Mouse (Mus musculus) hindbrain, postnatal 0 days (tissue): ENCODE results near the gene Nyap2. TPM values are rescaled to one million over a fixed set of nuclear protein-coding genes. Genes with fewer than 3 reads are reported as not detected.

Source experiments
- ATAC-seq: fragments of 200-750 bp; cut with Nextera tagmentation; 2 replicates; pipeline ENCODE4 v1.8.0; 2017; ENCODE audit warnings: mild to moderate bottlenecking, moderate TSS enrichment, moderate library complexity
- DNase-seq: peaks from one replicate; pipeline ENCODE4 v3.0.0-alpha.2; 2015; ENCODE audit warnings: low spot score
- H3K27ac ChIP-seq: fragments of 300-500 bp; sonication (generic); 2 replicates; pipeline ENCODE4 v1.5.1; 2014; ENCODE audit warnings: mild to moderate bottlenecking
- H3K27me3 ChIP-seq: fragments of 300-500 bp; sonication (generic); 2 replicates; pipeline ENCODE4 v1.6.1; 2014; ENCODE audit warnings: low read length, mixed read lengths; ENCODE audit not compliant: insufficient read depth
- H3K36me3 ChIP-seq: fragments of 300-500 bp; sonication (generic); 2 replicates; pipeline ENCODE4 v1.6.1; 2014; ENCODE audit warnings: low read length, mixed read lengths; ENCODE audit not compliant: insufficient read depth
- H3K4me1 ChIP-seq: fragments of 300-500 bp; sonication (generic); 2 replicates; pipeline ENCODE4 v1.6.1; 2014; ENCODE audit warnings: antibody characterized with exemption, low read length, mixed read lengths; ENCODE audit not compliant: insufficient read depth
- H3K4me2 ChIP-seq: fragments of 300-500 bp; sonication (generic); 2 replicates; pipeline ENCODE4 v1.6.1; 2014; ENCODE audit warnings: low read depth, mild to moderate bottlenecking, low read length, moderate library complexity, mixed read lengths
- H3K4me3 ChIP-seq: fragments of 300-500 bp; sonication (generic); 2 replicates; pipeline ENCODE4 v1.5.1; 2014; ENCODE audit warnings: low read length
- H3K9ac ChIP-seq: fragments of 300-500 bp; sonication (generic); replicated peaks from 2 replicates; pipeline ENCODE4 v1.6.1; 2014; ENCODE audit warnings: mild to moderate bottlenecking, low read length, moderate library complexity, mixed read lengths
- H3K9me3 ChIP-seq: fragments of 300-500 bp; sonication (generic); 2 replicates; pipeline ENCODE4 v1.6.1; 2016; ENCODE audit warnings: low read length, mixed read lengths
- CTCF ChIP-seq: IDR thresholded peaks from 2 replicates; pipeline ENCODE4 v1.5.1; 2016; ENCODE audit warnings: antibody characterized with exemption, control low read depth, low read depth
- WGBS: fragments of 180-500 bp; shearing (Covaris S2); extraction: QIAGEN DNeasy Blood & Tissue Kit; methylation state at CpG from one replicate; pipeline ENCODE4 v1.1.7; 2014; 5-methylcytosine and 5-hydroxymethylcytosine counted together
- polyA plus RNA-seq: library from polyadenylated mRNA; unstranded; fragments of >200 nt; fragmentation: Nextera tagmentation; extraction: Ambion mirVana; gene quantifications from 2 replicates; pipeline ENCODE4 v1.2.1, GENCODE M21; 2015
- total RNA-seq: library from RNA; depleted of rRNA; stranded (reverse); fragments of >200 nt; gene quantifications from 2 replicates; pipeline ENCODE4 v1.2.3, GENCODE M21; 2014

Nyap2 gene
- total and polyA plus RNA-seq, 2 experiments from 2014 or later, result 12.5 to 39.3 TPM

- Histone ChIP-seq H3K4me1 (no peaks in the 10 kb centered on the region), H3K9me3 (no peaks in the 10 kb centered on the region), H3K9ac (no peak overlapping the region), H3K27ac (no peak overlapping the region), H3K4me2 (no peak overlapping the region), H3K27me3 (no peaks in the 10 kb centered on the region), H3K4me3 (no peak overlapping the region), H3K36me3 (no peaks in the 10 kb centered on the region)
- WGBS, result 53% methylated on average over 1 of the region's 1 CpGs
- no peak for TF ChIP-seq CTCF
- ATAC-seq (no peak), DNase-seq (no peak)
Observed at GRCm38 (mm10) chr1:81387722-81388121, 311.0 kb downstream of the Nyap2 start.
